Mouse (Mus musculus): Measurements from ENCODE around the gene Chd4.

Gene Chd4

GRCm38 (mm10) chr6:125092372-125092771 lies 3.4 kb upstream of the Chd4 start:
- DNase-seq, result no peak

- DNase-seq, result no peak
Observed at GRCm38 (mm10) chr6:125094843-125095242, 938 bp upstream of the Chd4 start.

- DNase-seq, result no peak
Observed at GRCm38 (mm10) chr6:125096279-125096596, 457 bp downstream of the Chd4 start.

GRCm38 (mm10) chr6:125096597-125097345 lies 990 bp downstream of the Chd4 start:
- peak; percentile 66 for DNase-seq

GRCm38 (mm10) chr6:125097346-125097689 lies 1.5 kb downstream of the Chd4 start:
- DNase-seq, result no peak

GRCm38 (mm10) chr6:125097951-125098350 lies 2.2 kb downstream of the Chd4 start:
- no peak for DNase-seq

- no peak for DNase-seq
Observed at GRCm38 (mm10) chr6:125098513-125098912, 2.7 kb downstream of the Chd4 start.

- DNase-seq, result peak; percentile 85
Observed at GRCm38 (mm10) chr6:125099421-125099971, 3.7 kb downstream of the Chd4 start.

GRCm38 (mm10) chr6:125101444-125101843 lies 5.7 kb downstream of the Chd4 start:
- DNase-seq, result no peak

- DNase-seq, result no peak
Observed at GRCm38 (mm10) chr6:125104223-125104622, 8.4 kb downstream of the Chd4 start.

GRCm38 (mm10) chr6:125107705-125108104 lies 11.9 kb downstream of the Chd4 start:
- no peak for DNase-seq

- no peak for DNase-seq
Observed at GRCm38 (mm10) chr6:125109371-125109770, 13.6 kb downstream of the Chd4 start.

GRCm38 (mm10) chr6:125110927-125111326 lies 15.1 kb downstream of the Chd4 start:
- DNase-seq, result peak; percentile 76

- no peak for DNase-seq
Observed at GRCm38 (mm10) chr6:125112553-125112952, 16.8 kb downstream of the Chd4 start.

- DNase-seq, result no peak
Observed at GRCm38 (mm10) chr6:125119387-125119786, 23.6 kb downstream of the Chd4 start.

- DNase-seq, result no peak
Observed at GRCm38 (mm10) chr6:125128724-125129123, 32.9 kb downstream of the Chd4 start.

- no peak for DNase-seq
Observed at GRCm38 (mm10) chr6:125129710-125130402, 34.1 kb downstream of the Chd4 start.

- DNase-seq, result peak; percentile 90
Observed at GRCm38 (mm10) chr6:125131302-125132156, 35.7 kb downstream of the Chd4 start, which contains the start of gene Nop2. Gene Nop2, plus strand, starts transcription at chr6:125131909.

GRCm38 (mm10) chr6:125132470-125132869 lies 36.7 kb downstream of the Chd4 start:
- no peak for DNase-seq

- DNase-seq, result peak; percentile 62
Observed at GRCm38 (mm10) chr6:125137002-125137671, 41.4 kb downstream of the Chd4 start.

- no peak for DNase-seq
Observed at GRCm38 (mm10) chr6:125139747-125140146, 44.0 kb downstream of the Chd4 start.

- no peak for DNase-seq
Observed at GRCm38 (mm10) chr6:125142436-125142835, 46.7 kb downstream of the Chd4 start.

GRCm38 (mm10) chr6:125143128-125143527 lies 47.3 kb downstream of the Chd4 start:
- DNase-seq, result no peak

Data from lung, postnatal 36 days (tissue).